Mouse (Mus musculus) embryonic facial prominence, embryonic 14.5 days (tissue): ENCODE measurements at regions not wholly inside any gene's neighbourhood (a gene's known extent, or its start where the extent isn't known, plus 50 kb on each side); places are given as distances from the start of the nearest gene placed in this dataset.

Experiments used
- ATAC-seq: fragments of 200-750 bp; cut with Nextera tagmentation; 2 replicates; pipeline ENCODE4 v1.8.0; 2017; ENCODE audit warnings: low read depth, moderate number of reproducible peaks, moderate TSS enrichment
- DNase-seq: peaks from one replicate; pipeline ENCODE4 v3.0.0-alpha.2; 2015; ENCODE audit warnings: low spot score
- H3K27ac ChIP-seq: fragments of 300-500 bp; sonication (generic); replicated peaks from 2 replicates; pipeline ENCODE4 v1.5.1; 2014; ENCODE audit warnings: low read depth, mild to moderate bottlenecking, low read length, moderate library complexity
- H3K27me3 ChIP-seq: fragments of 300-500 bp; sonication (generic); replicated peaks from 2 replicates; pipeline ENCODE4 v1.6.1; 2014; ENCODE audit warnings: low read length; ENCODE audit not compliant: control insufficient read depth, insufficient read depth
- H3K36me3 ChIP-seq: fragments of 300-500 bp; sonication (generic); 2 replicates; pipeline ENCODE4 v1.6.1; 2014; ENCODE audit warnings: low read length, mixed read lengths; ENCODE audit not compliant: control insufficient read depth, insufficient read depth
- H3K4me1 ChIP-seq: fragments of 300-500 bp; sonication (generic); 2 replicates; pipeline ENCODE4 v1.6.1; 2014; ENCODE audit warnings: antibody characterized with exemption, low read length; ENCODE audit not compliant: control insufficient read depth, insufficient read depth
- H3K4me2 ChIP-seq: fragments of 300-500 bp; sonication (generic); 2 replicates; pipeline ENCODE4 v1.6.1; 2014; ENCODE audit warnings: low read depth, mild to moderate bottlenecking, low read length, moderate library complexity, mixed read lengths
- H3K4me3 ChIP-seq: fragments of 300-500 bp; sonication (generic); 2 replicates; pipeline ENCODE4 v1.5.1; 2014; ENCODE audit warnings: low read depth, mild to moderate bottlenecking, low read length
- H3K9ac ChIP-seq: fragments of 300-500 bp; sonication (generic); 2 replicates; pipeline ENCODE4 v1.6.1; 2014; ENCODE audit warnings: low read depth, mild to moderate bottlenecking, low read length, moderate library complexity, mixed read lengths
- H3K9me3 ChIP-seq: fragments of 300-500 bp; sonication (generic); 2 replicates; pipeline ENCODE4 v1.6.1; 2016; ENCODE audit warnings: low read length; ENCODE audit not compliant: control insufficient read depth
- WGBS: fragments of 180-500 bp; shearing (Covaris S2); extraction: QIAGEN DNeasy Blood & Tissue Kit; methylation state at CpG from one replicate; pipeline ENCODE4 v1.1.7; 2014; 5-methylcytosine and 5-hydroxymethylcytosine counted together

GRCm38 (mm10) chr14:46060622-46061381, 318.4 kb upstream of the Gm15217 start:
- 36% methylated on average over 14 of the region's 14 CpGs for WGBS
- no peak overlapping the region for H3K9ac ChIP-seq
- DNase-seq (peak; percentile 49), ATAC-seq (no peak)
- no peaks in the 10 kb centered on the region for H3K27me3 ChIP-seq
- H3K4me3 ChIP-seq = no peak overlapping the region
- no peaks in the 10 kb centered on the region for H3K4me1 ChIP-seq
- H3K36me3 ChIP-seq = no peaks in the 10 kb centered on the region
- peak overlapping the region; percentile 35; the same call in 1 of the 2 replicates for H3K4me2 ChIP-seq
- no peaks in the 10 kb centered on the region for H3K9me3 ChIP-seq
- no peak overlapping the region for H3K27ac ChIP-seq

- WGBS = 57% methylated on average over 5 of the region's 5 CpGs
- Histone ChIP-seq H3K27me3 (no peaks in the 10 kb centered on the region), H3K4me1 (no peaks in the 10 kb centered on the region), H3K4me2 (no peak overlapping the region), H3K27ac (no peak overlapping the region), H3K4me3 (no peak overlapping the region), H3K9me3 (no peaks in the 10 kb centered on the region), H3K9ac (no peak overlapping the region), H3K36me3 (no peaks in the 10 kb centered on the region)
- DNase-seq (peak; percentile 44), ATAC-seq (no peak)
These were observed 312.0 kb upstream of the Gm15217 start for GRCm38 (mm10) chr14:46067102-46067801.

DNA sequence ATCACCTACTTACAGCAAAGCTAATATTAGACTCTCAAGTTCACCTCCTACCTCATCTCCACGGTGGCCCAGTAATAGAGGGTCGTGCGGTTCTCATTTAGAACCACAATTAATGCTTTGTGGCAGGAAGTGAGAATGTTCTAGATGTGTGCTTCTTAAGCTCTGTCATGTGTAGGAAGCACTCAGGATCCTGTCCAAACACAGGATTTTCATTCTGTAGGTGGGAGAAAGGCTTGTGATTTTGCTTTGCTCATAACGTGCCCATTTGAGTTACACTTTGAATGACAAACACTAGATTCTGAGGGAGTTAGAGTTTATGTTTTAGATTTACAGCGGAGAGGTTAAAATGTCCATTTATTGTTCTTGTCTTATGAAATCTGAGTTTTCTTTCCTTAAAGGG, 308.0 kb upstream of the Gm15217 start:
- Histone ChIP-seq H3K9me3 (no peaks in the 10 kb centered on the region), H3K9ac (no peak overlapping the region), H3K27ac (no peak overlapping the region), H3K4me3 (no peak overlapping the region), H3K36me3 (no peaks in the 10 kb centered on the region), H3K4me1 (no peaks in the 10 kb centered on the region), H3K27me3 (no peaks in the 10 kb centered on the region), H3K4me2 (no peak overlapping the region)
- ATAC-seq (no peak), DNase-seq (no peak)
- 83% methylated on average over 5 of the region's 5 CpGs for WGBS

- DNase-seq (no peak), ATAC-seq (no peak)
- H3K4me1 ChIP-seq = no peaks in the 10 kb centered on the region
- H3K27me3 ChIP-seq = no peaks in the 10 kb centered on the region
- H3K27ac ChIP-seq = no peak overlapping the region
- no peak overlapping the region for H3K4me2 ChIP-seq
- H3K9ac ChIP-seq = no peak overlapping the region
- H3K4me3 ChIP-seq = no peak overlapping the region
- no peaks in the 10 kb centered on the region for H3K9me3 ChIP-seq
- WGBS = 89% methylated on average over 2 of the region's 2 CpGs
- no peaks in the 10 kb centered on the region for H3K36me3 ChIP-seq
These were observed 302.5 kb upstream of the Gm15217 start for GRCm38 (mm10) chr14:46076738-46077137.

DNA sequence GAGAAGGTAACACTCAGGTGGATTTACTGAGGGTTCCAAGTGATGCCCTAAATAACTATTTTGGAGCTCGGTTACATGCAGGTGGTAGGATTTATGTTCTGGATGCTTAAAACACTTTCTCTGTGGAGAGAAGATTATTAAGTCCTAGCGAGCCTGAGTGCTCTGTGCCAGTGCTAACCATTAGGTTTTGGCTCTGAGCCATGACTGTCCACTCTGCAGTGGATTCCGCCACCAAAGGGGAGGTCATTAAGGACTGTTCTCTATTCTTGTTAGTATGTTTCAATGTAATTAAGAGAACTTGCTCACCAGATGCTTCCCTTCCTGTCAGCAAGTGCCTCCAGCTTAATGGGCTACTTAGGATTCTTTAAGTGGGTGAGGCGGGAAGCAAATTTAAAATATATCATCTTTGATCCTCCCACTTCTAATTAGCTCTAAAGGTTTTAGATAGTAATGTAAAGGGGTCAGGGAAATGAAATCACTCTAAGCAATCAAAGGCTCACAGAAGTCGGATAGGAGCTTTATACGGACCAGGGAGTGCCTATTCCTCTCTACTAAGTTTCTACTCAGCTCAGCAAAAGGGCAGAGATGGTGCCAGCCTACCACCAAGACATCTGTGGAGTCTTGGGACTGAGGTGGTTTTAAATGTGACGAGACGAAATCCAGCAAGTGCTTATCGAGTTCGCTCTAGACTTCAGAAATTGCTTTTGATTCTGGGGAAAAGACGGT, 301.6 kb upstream of the Gm15217 start:
- H3K27me3 ChIP-seq = no peaks in the 10 kb centered on the region
- no peak overlapping the region for H3K9ac ChIP-seq
- peak; percentile 44 for DNase-seq
- H3K27ac ChIP-seq = no peak overlapping the region
- WGBS = 72% methylated on average over 11 of the region's 11 CpGs
- H3K9me3 ChIP-seq = no peaks in the 10 kb centered on the region
- no peak overlapping the region for H3K4me3 ChIP-seq
- no peak for ATAC-seq
- no peaks in the 10 kb centered on the region for H3K36me3 ChIP-seq
- H3K4me2 ChIP-seq = no peak overlapping the region
- H3K4me1 ChIP-seq = no peaks in the 10 kb centered on the region

DNA sequence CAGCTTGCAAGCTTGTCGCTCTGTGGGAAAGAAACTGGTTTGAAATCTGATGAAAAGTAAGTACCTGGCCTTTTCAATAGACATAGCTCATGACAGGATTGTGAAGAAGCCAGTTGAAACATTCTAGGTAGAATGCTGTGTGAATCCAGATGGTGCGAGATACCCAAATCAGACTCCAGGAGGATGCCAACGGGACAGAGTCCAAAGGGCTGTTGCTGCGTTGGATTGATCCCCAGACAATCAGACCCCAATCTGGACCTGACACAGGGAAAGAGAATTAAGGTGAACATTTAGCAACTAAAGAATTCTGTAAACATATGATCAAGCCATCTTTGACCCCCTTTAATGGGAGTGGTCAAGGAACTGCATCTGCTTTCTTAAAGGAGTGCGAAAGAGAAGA, 296.6 kb upstream of the Gm15217 start:
- Histone ChIP-seq H3K27ac (no peak overlapping the region), H3K9ac (no peak overlapping the region), H3K9me3 (no peaks in the 10 kb centered on the region), H3K36me3 (no peaks in the 10 kb centered on the region), H3K4me1 (no peaks in the 10 kb centered on the region), H3K27me3 (no peaks in the 10 kb centered on the region), H3K4me3 (no peak overlapping the region), H3K4me2 (no peak overlapping the region)
- 76% methylated on average over 5 of the region's 5 CpGs for WGBS
- ATAC-seq = no peak
- DNase-seq = no peak

DNA sequence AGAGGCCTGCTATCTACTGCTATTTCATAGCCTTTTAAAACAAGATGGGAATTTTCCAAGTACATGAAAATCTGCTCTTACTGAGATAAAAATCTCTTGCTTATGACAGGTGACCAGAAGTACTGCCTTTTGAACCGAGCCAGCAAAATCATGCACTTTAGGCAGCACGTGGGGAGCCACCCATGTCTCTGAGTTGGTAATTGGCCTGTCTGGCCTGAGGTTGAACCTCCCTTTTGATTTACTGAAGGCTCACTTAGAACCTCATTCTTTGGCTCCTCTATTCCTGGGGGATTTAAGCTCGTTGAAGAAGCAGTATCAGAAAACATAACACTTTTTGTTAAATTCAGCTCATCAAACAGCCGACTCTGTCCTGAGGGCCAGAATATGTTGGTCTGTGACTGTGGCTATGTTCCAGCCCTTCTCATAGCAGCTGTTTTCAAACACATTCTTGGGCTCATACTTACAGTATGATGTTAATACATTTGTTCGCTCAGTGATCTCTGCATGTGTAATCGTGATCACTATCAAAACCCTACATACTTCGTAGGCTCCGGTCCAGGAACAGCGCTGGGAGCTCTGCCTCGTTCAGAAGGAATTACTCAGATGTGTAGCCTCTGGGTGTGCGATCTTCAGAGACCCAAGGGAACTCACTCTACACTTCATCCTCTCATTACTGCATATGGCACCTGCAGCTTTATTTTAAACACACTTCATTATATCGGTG, 290.1 kb upstream of the Gm15217 start:
- ATAC-seq = peak; percentile 79; the same call in 1 of the 2 replicates
- peak; percentile 87 for DNase-seq
- Histone ChIP-seq H3K9me3 (no peaks in the 10 kb centered on the region), H3K4me1 (peaks cover 4% of the 10 kb centered on the region; the same call in 1 of the 2 replicates), H3K4me2 (no peak overlapping the region), H3K27ac (no peak overlapping the region), H3K36me3 (no peaks in the 10 kb centered on the region), H3K27me3 (no peaks in the 10 kb centered on the region), H3K9ac (no peak overlapping the region), H3K4me3 (no peak overlapping the region)
- WGBS = 50% methylated on average over 12 of the region's 12 CpGs

- Histone ChIP-seq H3K4me2 (no peak overlapping the region), H3K27me3 (no peaks in the 10 kb centered on the region), H3K36me3 (no peaks in the 10 kb centered on the region), H3K27ac (no peak overlapping the region), H3K9ac (no peak overlapping the region), H3K4me1 (no peaks in the 10 kb centered on the region), H3K4me3 (no peak overlapping the region), H3K9me3 (no peaks in the 10 kb centered on the region)
- peak; percentile 62 for DNase-seq
- ATAC-seq = no peak
- 42% methylated on average over 3 of the region's 3 CpGs for WGBS
These were observed 263.3 kb upstream of the Gm15217 start for GRCm38 (mm10) chr14:46115950-46116349.
